Mouse (Mus musculus) c-Kit-negative CD71-positive TER-119-positive erythroid progenitor cells, embryonic 14.5 days (primary cell): ENCODE data around the gene Cdkn2aip.

ENCODE experiments used
- DNase-seq: peaks from one replicate; pipeline ENCODE4 v3.0.0-alpha.2; 2013; ENCODE audit warnings: low read depth, low spot score

The Cdkn2aip gene

GRCm38 (mm10) chr8:47695431-47696105 is 18.2 kb downstream of the Cdkn2aip start:
- no peak for DNase-seq

- peak; percentile 63 for DNase-seq
Observed at GRCm38 (mm10) chr8:47693119-47693518, 20.6 kb downstream of the Cdkn2aip start.

GRCm38 (mm10) chr8:47691831-47692230 is 21.9 kb downstream of the Cdkn2aip start:
- no peak for DNase-seq

GRCm38 (mm10) chr8:47691303-47691702 is 22.4 kb downstream of the Cdkn2aip start:
- no peak for DNase-seq

- no peak for DNase-seq
Observed at GRCm38 (mm10) chr8:47690674-47691078, 23.1 kb downstream of the Cdkn2aip start.

GRCm38 (mm10) chr8:47689704-47690326 is 23.9 kb downstream of the Cdkn2aip start:
- no peak for DNase-seq

GRCm38 (mm10) chr8:47684441-47684840 is 29.3 kb downstream of the Cdkn2aip start:
- no peak for DNase-seq

GRCm38 (mm10) chr8:47683994-47684393 is 29.7 kb downstream of the Cdkn2aip start:
- DNase-seq: no peak

- DNase-seq: no peak
Observed at GRCm38 (mm10) chr8:47680306-47680705, 33.4 kb downstream of the Cdkn2aip start.

GRCm38 (mm10) chr8:47679603-47680002 is 34.1 kb downstream of the Cdkn2aip start:
- DNase-seq: no peak

GRCm38 (mm10) chr8:47676631-47677030 is 37.1 kb downstream of the Cdkn2aip start:
- no peak for DNase-seq

GRCm38 (mm10) chr8:47676224-47676623 is 37.5 kb downstream of the Cdkn2aip start:
- no peak for DNase-seq

GRCm38 (mm10) chr8:47675786-47676185 is 37.9 kb downstream of the Cdkn2aip start:
- peak; percentile 38 for DNase-seq

- peak; percentile 100 for DNase-seq
Observed at GRCm38 (mm10) chr8:47674777-47675710, 38.7 kb downstream of the Cdkn2aip start, which contains the start of gene Ing2. Ing2 (minus strand) TSS chr8:47675556.

GRCm38 (mm10) chr8:47674140-47674776 is 39.5 kb downstream of the Cdkn2aip start:
- peak; percentile 17 for DNase-seq

- peak; percentile 54 for DNase-seq
Observed at GRCm38 (mm10) chr8:47673317-47674139, 40.2 kb downstream of the Cdkn2aip start.

- DNase-seq: no peak
Observed at GRCm38 (mm10) chr8:47664231-47664785, 49.4 kb downstream of the Cdkn2aip start.

- no peak for DNase-seq
Observed at GRCm38 (mm10) chr8:47663201-47663600, 50.5 kb downstream of the Cdkn2aip start.

GRCm38 (mm10) chr8:47662716-47663115 is 51.0 kb downstream of the Cdkn2aip start:
- DNase-seq: no peak

GRCm38 (mm10) chr8:47660394-47660793 is 53.3 kb downstream of the Cdkn2aip start:
- no peak for DNase-seq
